Mouse (Mus musculus) midbrain, embryonic 10.5 days (tissue): ENCODE measurements around the gene Prpf8. TPM values are rescaled to one million over a fixed set of nuclear protein-coding genes. Genes with fewer than 3 reads are reported as not detected.
A peak's percentile ranks its signal among the peaks of the same experiment; 100 is the strongest.

Experiments used
- microRNA counts: library from miRNA; unstranded; fragments of <30 nt; microRNA quantifications from one replicate; lab custom pipeline; 2017
- microRNA-seq: library from miRNA; unstranded; fragments of <30 nt; microRNA quantifications from one replicate; pipeline ENCODE4, GENCODE M21; 2017
- polyA plus RNA-seq: library from polyadenylated mRNA; unstranded; fragments of >200 nt; fragmentation: Nextera tagmentation; extraction: Ambion mirVana; gene quantifications from 2 replicates; pipeline ENCODE4 v1.2.1, GENCODE M21; 2016

Prpf8 gene
- polyA plus RNA-seq, 1 experiment from 2014 or later = 67.3 TPM

MicroRNAs encoded within 50 kb of the gene (microRNA counts, 519-probe panel; counts per million panel counts)
- 7,497 counts per million, percentile 78 among the panel's probes with 10 or more counts for microRNA mmu-miR-22 (lab: Ali Mortazavi, UCI)

Small RNA genes within 50 kb of the gene (microRNA-seq; reads per million reads assigned to microRNA genes)
- gene Mir22 (2,708 reads per million, percentile 86 among the genes with 10 or more reads in this experiment), gene Mir3971 (not detected)

Other genes with a start within 250 kb of the Prpf8 start
- gene Rpa1, start 138.5 kb upstream of the Prpf8 start, polyA plus RNA-seq = 179 and 197 TPM in 2 replicates
- gene Smyd4, start 138.4 kb upstream of the Prpf8 start, polyA plus RNA-seq = 17.5 and 19.5 TPM in 2 replicates
- 69.6 and 70.2 TPM in 2 replicates for gene Serpinf1, start 64.1 kb upstream of the Prpf8 start, polyA plus RNA-seq
- not detected in 2 replicates for gene Serpinf2, start 47.2 kb upstream of the Prpf8 start, polyA plus RNA-seq
- gene Wdr81, start 32.1 kb upstream of the Prpf8 start, polyA plus RNA-seq = 5.7 and 7.5 TPM in 2 replicates
- 10.2 and 10.6 TPM in 2 replicates for gene Tlcd2, start 25.1 kb upstream of the Prpf8 start, polyA plus RNA-seq
- gene Rilp, start 23.3 kb downstream of the Prpf8 start, polyA plus RNA-seq = 0.35 and 0.44 TPM in 2 replicates
- 4.7 and 4.8 TPM in 2 replicates for gene Scarf1, start 26.7 kb downstream of the Prpf8 start, polyA plus RNA-seq
- gene Slc43a2, start 44.9 kb downstream of the Prpf8 start, polyA plus RNA-seq = 6.5 and 8.2 TPM in 2 replicates
- gene Pitpna, start 101.3 kb downstream of the Prpf8 start, polyA plus RNA-seq = 63.4 and 65.5 TPM in 2 replicates
- gene Inpp5k, start 144.2 kb downstream of the Prpf8 start, polyA plus RNA-seq = 19.6 and 23.8 TPM in 2 replicates
- 16.4 and 19.3 TPM in 2 replicates for gene Myo1c, start 163.7 kb downstream of the Prpf8 start, polyA plus RNA-seq
- 127 and 133 TPM in 2 replicates for gene Crk, start 192.4 kb downstream of the Prpf8 start, polyA plus RNA-seq
- 1,400 and 1,401 TPM in 2 replicates for gene Ywhae, start 246.1 kb downstream of the Prpf8 start, polyA plus RNA-seq